Mouse (Mus musculus) embryo, embryonic 11.5 days (tissue): ENCODE measurements at regions not wholly inside any gene's neighbourhood (a gene's known extent, or its start where the extent isn't known, plus 50 kb on each side); places are given as distances from the start of the nearest gene placed in this dataset.

ENCODE experiments used
- DNase-seq: peaks from one replicate; pipeline ENCODE4 v3.0.0-alpha.2; 2012; ENCODE audit warnings: low read depth, low spot score

GRCm38 (mm10) chr6:61125431-61125830 is 54.7 kb upstream of the Ccser1 start:
- DNase-seq: no peak

GRCm38 (mm10) chr6:61127238-61127637 is 52.9 kb upstream of the Ccser1 start:
- DNase-seq: no peak

- DNase-seq: no peak
These were observed 51.9 kb upstream of the Ccser1 start for GRCm38 (mm10) chr6:61128211-61128610.
